Mouse (Mus musculus): ENCODE data around the gene Sorbs2. TPM values are rescaled to one million over a fixed set of nuclear protein-coding genes. Genes with fewer than 3 reads are reported as not detected.

Gene Sorbs2
- total RNA-seq, 2 experiments from 2014 or later, result 150 to 200 TPM

- no peak for DNase-seq (ENCODE audit: extremely low spot score in 1 of 2, low spot score in 1 of 2)
Observed at GRCm38 (mm10) chr8:45565189-45565588, 57.6 kb downstream of the Sorbs2 start.

DNA sequence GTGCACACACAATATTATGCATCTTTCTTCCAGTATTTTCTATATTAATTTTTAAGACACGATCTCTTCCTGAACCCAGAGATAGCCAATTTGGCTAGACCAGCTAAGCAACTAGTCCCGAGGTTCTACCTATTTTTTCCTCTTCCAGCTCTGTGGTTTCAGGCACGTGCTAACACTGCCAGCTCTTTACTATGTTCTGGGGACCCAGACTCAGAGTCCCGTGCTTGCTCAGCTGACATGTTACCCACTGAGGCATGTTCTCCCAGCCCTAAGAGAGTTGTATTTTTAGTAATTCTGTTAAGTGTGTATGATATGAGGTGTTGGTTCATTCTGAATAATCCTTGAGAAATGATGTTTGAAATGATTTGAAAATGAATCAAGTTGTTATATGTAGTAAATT, 62.5 kb downstream of the Sorbs2 start:
- DNase-seq (ENCODE audit: extremely low spot score in 1 of 2, low spot score in 1 of 2), result no peak

DNA sequence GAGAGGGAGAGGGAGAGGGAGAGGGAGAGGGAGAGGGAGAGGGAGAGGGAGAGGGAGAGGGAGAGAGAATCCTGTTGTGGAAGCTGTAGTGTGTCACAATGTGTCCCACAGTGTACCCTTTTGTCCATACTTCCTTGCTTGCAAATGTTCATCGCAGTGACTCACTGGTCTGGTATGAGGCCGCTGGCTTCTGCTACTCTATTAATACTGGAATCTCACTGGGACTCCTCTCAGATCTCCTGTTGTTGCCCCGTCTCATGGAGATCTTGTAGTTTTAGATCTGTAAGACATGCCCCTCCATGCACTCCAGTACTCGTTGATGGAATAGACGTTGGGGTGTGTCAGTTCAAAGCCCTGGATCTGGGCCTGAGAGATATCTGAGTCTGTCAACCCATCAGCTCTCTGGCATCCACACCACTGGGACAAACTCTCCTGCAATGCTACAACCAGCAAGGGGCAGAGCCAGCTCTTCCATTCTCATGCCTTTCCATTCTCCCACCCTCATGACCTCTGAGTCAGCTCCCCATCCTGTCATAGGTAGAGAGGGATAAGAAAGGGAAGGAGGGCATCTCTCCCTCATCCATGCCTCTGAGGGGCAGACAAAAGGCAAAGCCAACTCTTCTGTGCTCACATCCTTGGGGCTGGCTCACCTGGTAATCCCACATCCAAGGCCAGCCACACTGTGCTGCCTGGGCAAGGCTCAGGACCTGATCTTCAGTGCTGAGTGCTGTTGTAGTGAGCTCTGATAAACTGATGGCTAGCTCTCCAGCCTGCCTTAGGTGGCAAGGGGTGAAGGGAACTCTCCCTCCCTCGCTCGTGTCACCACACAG, 72.3 kb downstream of the Sorbs2 start:
- no peak for DNase-seq (ENCODE audit: extremely low spot score in 1 of 2, low spot score in 1 of 2)

GRCm38 (mm10) chr8:45580544-45580866, 72.9 kb downstream of the Sorbs2 start:
- DNase-seq (ENCODE audit: extremely low spot score in 1 of 2, low spot score in 1 of 2), result no peak

- no peak for DNase-seq (ENCODE audit: extremely low spot score in 1 of 2, low spot score in 1 of 2)
Observed at GRCm38 (mm10) chr8:45583856-45584255, 76.3 kb downstream of the Sorbs2 start.

- DNase-seq (ENCODE audit: extremely low spot score in 1 of 2, low spot score in 1 of 2), result no peak
Observed at GRCm38 (mm10) chr8:45584390-45585052, 76.9 kb downstream of the Sorbs2 start.

GRCm38 (mm10) chr8:45585158-45585557, 77.6 kb downstream of the Sorbs2 start:
- no peak for DNase-seq (ENCODE audit: extremely low spot score in 1 of 2, low spot score in 1 of 2)

DNA sequence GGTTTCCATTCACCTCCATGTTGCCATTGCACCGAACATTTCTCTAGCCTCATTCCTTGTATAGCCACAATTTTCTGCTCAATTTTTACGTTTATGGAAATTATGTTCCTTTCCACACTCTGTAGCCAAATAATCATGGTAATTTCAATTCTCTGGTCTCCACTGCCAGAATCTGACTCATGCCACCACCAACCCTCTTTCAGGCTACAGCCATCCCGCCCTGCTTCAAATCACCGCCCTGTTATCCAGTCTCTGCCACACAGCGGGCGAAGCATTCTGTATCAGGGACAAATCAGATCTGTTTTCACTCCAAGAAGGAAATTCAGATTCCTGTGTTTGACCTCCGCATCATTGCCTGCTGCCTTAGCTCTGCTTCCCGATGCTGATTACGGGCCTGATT, 79.4 kb downstream of the Sorbs2 start:
- DNase-seq (ENCODE audit: extremely low spot score in 1 of 2, low spot score in 1 of 2), result peak in 1 of 2 experiments; percentile 15

- DNase-seq (ENCODE audit: extremely low spot score in 1 of 2, low spot score in 1 of 2), result no peak
Observed at GRCm38 (mm10) chr8:45591888-45592287, 84.3 kb downstream of the Sorbs2 start.

DNA sequence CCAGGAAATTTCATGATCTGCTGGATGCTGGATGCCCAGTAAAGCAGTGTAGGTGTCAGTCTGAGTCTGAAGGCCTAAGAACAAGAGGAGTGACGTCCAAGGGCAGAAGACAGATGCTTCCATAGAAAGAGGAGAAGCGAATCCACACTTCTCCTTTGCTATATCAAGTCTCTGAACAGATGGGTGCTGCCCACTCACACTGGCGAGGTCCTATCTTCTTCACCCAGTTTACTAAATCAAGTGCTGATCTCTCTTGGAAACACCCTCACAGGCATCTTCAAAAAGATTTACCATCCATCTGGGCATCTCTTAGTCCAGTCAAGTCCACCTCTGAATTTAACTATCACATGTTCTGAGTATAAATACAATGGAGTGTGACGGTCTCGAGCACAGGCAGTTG, 86.1 kb downstream of the Sorbs2 start:
- DNase-seq (ENCODE audit: extremely low spot score in 1 of 2, low spot score in 1 of 2), result no peak

DNA sequence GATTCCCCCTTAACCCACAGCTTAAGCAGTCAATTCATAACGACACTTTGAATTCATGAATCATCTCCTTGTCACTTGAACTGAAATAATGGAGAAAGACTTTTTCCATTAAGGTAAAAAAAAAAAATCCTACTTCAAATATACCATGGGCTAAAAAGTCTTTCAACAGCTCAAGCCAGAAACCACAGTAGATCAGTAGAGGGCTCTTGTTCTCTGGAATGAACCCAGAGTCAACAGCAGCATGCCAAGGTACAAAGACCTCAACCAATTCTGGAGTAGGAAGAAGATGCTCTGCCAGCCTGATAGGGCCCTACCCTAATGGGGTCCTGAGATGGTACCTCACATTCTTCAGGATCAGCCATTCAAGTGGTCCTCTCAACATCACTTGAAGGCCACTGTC, 88.4 kb downstream of the Sorbs2 start:
- no peak for DNase-seq (ENCODE audit: extremely low spot score in 1 of 2, low spot score in 1 of 2)

- no peak for DNase-seq (ENCODE audit: extremely low spot score in 1 of 2, low spot score in 1 of 2)
Observed at GRCm38 (mm10) chr8:45596591-45596990, 89.0 kb downstream of the Sorbs2 start.

- DNase-seq (ENCODE audit: extremely low spot score in 1 of 2, low spot score in 1 of 2), result no peak
Observed at GRCm38 (mm10) chr8:45597631-45598420, 90.2 kb downstream of the Sorbs2 start.

DNA sequence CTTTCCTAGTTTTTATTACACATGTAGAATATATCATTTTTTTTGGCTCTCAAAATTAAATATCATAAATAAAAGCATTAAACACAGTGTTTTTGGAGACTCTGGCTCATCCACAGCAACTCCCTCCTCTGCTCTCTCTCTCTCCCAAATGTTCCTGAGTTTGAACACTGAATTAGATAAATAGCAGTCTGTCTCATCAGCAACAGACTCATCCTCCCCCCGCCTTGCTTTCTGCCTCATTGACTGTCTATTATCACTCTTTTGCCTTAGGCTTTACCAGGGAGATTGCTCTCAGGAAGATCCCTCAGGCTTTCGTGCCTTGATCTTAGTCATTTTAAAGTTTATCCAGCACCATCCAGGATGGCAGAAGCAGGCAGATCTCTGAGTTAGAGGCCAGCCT, 91.3 kb downstream of the Sorbs2 start:
- no peak for DNase-seq (ENCODE audit: extremely low spot score in 1 of 2, low spot score in 1 of 2)

- DNase-seq (ENCODE audit: extremely low spot score in 1 of 2, low spot score in 1 of 2), result no peak
Observed at GRCm38 (mm10) chr8:45602019-45602418, 94.4 kb downstream of the Sorbs2 start.

DNA sequence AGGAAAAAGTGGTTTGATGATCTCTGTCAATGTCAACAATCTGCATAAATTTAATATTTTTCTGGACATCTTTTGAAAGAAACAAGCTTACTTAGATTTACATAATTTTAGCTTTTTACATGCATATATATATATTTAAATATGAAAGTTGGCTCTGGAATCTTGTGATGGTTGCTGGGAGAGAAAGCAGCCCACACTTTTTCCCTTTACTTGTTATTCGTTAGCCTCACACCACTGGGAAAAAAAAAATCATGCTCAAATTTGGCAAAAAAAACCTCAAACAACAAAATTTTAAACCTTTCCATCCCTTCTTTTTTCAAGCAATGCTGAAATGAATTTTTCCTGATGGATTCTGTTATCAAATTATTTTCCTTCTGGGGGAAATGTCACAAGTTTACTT, 97.8 kb downstream of the Sorbs2 start:
- no peak for DNase-seq (ENCODE audit: extremely low spot score in 1 of 2, low spot score in 1 of 2)

- no peak for DNase-seq (ENCODE audit: extremely low spot score in 1 of 2, low spot score in 1 of 2)
Observed at GRCm38 (mm10) chr8:45607012-45607411, 99.4 kb downstream of the Sorbs2 start.

DNA sequence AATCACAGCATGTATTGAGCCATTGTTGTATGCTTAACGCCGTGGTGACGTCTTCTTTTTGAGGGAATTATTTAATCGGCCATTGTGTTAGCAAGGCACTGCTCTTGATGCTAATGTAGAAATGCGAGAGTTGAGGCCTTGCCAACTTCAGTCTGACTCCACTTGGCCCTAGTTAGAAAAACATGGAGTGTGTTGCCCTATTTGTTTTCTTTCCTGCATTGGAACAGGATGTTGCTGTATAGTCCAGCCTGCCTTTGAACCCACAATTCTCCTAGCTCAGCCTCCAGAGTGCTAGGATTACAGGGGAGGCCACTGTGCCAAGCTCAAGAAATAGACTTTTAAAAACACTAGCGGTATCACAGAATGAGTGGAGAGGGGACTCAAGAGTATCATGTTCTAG, 100.8 kb downstream of the Sorbs2 start:
- DNase-seq (ENCODE audit: extremely low spot score in 1 of 2, low spot score in 1 of 2), result no peak

DNA sequence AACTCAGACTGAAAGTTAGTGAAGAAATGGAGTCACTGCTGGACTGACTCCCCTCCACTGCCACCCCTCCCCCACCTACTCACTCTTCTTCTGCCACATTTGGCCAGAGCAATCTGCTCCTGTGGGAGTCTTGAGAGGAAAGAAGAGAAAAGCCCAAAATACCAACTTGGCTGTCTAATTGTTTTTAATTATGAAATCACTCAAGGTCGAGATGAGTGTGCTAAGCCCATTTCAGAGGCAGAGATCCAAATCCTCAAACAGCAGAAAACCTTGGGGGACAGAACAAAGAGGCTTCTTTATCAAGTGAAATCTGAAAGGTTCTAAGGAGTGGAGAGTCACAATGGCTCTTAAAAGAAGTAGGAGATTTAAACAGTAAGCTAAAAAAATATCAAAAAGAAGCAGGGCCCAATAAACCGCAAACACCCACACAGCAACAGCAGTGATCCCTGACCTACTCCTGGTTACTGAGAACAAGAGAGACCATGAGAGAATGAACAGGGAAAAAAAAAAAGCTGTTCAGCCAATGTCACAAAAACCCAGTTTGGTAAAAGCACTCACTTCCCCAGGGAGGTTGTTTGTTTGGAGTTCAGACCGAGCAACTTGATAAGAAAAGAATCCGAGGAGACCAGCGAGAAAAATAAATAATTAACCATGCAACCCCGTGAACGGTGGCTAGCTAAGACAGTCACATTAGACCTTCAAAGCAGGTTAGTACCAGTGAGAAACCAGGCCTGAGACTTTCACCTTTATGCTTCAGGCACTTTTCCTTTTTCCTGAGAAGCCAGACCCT, 103.0 kb downstream of the Sorbs2 start:
- DNase-seq (ENCODE audit: extremely low spot score in 1 of 2, low spot score in 1 of 2), result no peak

GRCm38 (mm10) chr8:45611320-45611719, 103.7 kb downstream of the Sorbs2 start:
- DNase-seq (ENCODE audit: extremely low spot score in 1 of 2, low spot score in 1 of 2), result no peak

DNA sequence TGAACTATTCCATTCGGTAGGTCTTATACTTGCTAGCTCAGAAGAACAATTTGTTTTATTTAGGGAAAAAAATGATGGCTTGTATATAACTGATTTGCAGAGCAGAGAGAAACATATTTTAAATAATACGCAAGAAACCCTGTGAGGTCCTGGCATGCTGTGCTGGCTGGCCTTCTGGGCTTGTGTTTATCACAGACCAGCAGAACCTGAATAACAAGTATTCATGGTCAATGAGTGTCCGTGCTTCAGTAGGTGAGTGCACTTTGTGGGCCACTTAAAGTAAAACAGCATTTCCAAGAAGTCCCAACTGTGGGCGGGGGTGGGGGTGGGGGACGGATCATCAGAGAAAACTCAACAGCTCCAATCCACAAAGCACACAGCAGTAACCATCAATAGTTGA, 107.0 kb downstream of the Sorbs2 start:
- no peak for DNase-seq (ENCODE audit: extremely low spot score in 1 of 2, low spot score in 1 of 2)

All from layer of hippocampus, postnatal 25 days (tissue).